8 mouse cellular contexts compared by ENCODE assay signal in genomic region chr11:58198663-58199062, GRCm38 (mm10). TPM values are rescaled to one million over a fixed set of nuclear protein-coding genes. Genes with fewer than 3 reads are reported as not detected.
DNase-seq lines count a peak whose midpoint lies in the region; ATAC-seq lines count a peak whose summit lies in the region.

No protein-coding gene starts in this region.

- no peaks in the 10 kb centered on the region for H3K9me3 ChIP-seq in liver, embryonic 11.5 days (ENCODE audit: control insufficient read depth, low read length)
- H3K9me3 ChIP-seq in forebrain, embryonic 11.5 days (ENCODE audit: control insufficient read depth, low read length) = no peaks in the 10 kb centered on the region
- no peaks in the 10 kb centered on the region for H3K9me3 ChIP-seq in intestine, embryonic 16.5 days (ENCODE audit: control insufficient read depth, low read length)
- no peaks in the 10 kb centered on the region for H3K9me3 ChIP-seq in neural tube, embryonic 12.5 days

- H3K27me3 ChIP-seq in liver, embryonic 11.5 days (replicated peaks; ENCODE audit: control insufficient read depth, insufficient read depth, low read length) = no peaks in the 10 kb centered on the region
- H3K27me3 ChIP-seq in forebrain, embryonic 11.5 days (ENCODE audit: control insufficient read depth, insufficient read depth, low read length) = no peaks in the 10 kb centered on the region
- H3K27me3 ChIP-seq in intestine, embryonic 16.5 days (replicated peaks; ENCODE audit: control insufficient read depth, insufficient read depth, low read length) = no peaks in the 10 kb centered on the region
- no peaks in the 10 kb centered on the region for H3K27me3 ChIP-seq in neural tube, embryonic 12.5 days (replicated peaks)

- no peaks in the 10 kb centered on the region for H3K36me3 ChIP-seq in liver, embryonic 11.5 days (ENCODE audit: control insufficient read depth, insufficient read depth, low read length)
- no peaks in the 10 kb centered on the region for H3K36me3 ChIP-seq in forebrain, embryonic 11.5 days (ENCODE audit: control insufficient read depth, insufficient read depth, low read length)
- H3K36me3 ChIP-seq in intestine, embryonic 16.5 days (ENCODE audit: control insufficient read depth, insufficient read depth, low read length) = no peaks in the 10 kb centered on the region
- no peaks in the 10 kb centered on the region for H3K36me3 ChIP-seq in neural tube, embryonic 12.5 days

- H3K27ac ChIP-seq in liver, embryonic 11.5 days (ENCODE audit: low read depth, low read length) = no peak overlapping the region
- H3K27ac ChIP-seq in forebrain, embryonic 11.5 days (ENCODE audit: low read depth, low read length) = no peak overlapping the region
- H3K27ac ChIP-seq in intestine, embryonic 16.5 days (ENCODE audit: low read length) = no peak overlapping the region
- H3K27ac ChIP-seq in neural tube, embryonic 12.5 days = no peak overlapping the region

- no peak overlapping the region; the same call in 1 of the 2 replicates for H3K9ac ChIP-seq in liver, embryonic 11.5 days (ENCODE audit: low read depth, low read length)
- H3K9ac ChIP-seq in forebrain, embryonic 11.5 days (ENCODE audit: low read length) = no peak overlapping the region
- no peak overlapping the region for H3K9ac ChIP-seq in intestine, embryonic 16.5 days (ENCODE audit: low read depth, low read length)
- no peak overlapping the region for H3K9ac ChIP-seq in neural tube, embryonic 12.5 days

- 81% methylated on average over 4 of the region's 4 CpGs for WGBS in liver, embryonic 11.5 days
- WGBS in forebrain, embryonic 11.5 days = 83% methylated on average over 4 of the region's 4 CpGs
- 89% methylated on average over 4 of the region's 4 CpGs for WGBS in intestine, embryonic 16.5 days
- 87% methylated on average over 4 of the region's 4 CpGs for WGBS in neural tube, embryonic 12.5 days

- peak overlapping the region; percentile 86 for H3K4me2 ChIP-seq in liver, embryonic 11.5 days
- H3K4me2 ChIP-seq in forebrain, embryonic 11.5 days (ENCODE audit: low read depth, low read length, severe bottlenecking) = peak overlapping the region; percentile 57; the same call in 1 of the 2 replicates
- peak overlapping the region; percentile 78 for H3K4me2 ChIP-seq in intestine, embryonic 16.5 days (ENCODE audit: low read depth, low read length)
- peak overlapping the region; percentile 67 for H3K4me2 ChIP-seq in neural tube, embryonic 12.5 days (replicated peaks)

- peak overlapping the region; percentile 75 for H3K4me3 ChIP-seq in liver, embryonic 11.5 days (ENCODE audit: low read depth, low read length)
- H3K4me3 ChIP-seq in forebrain, embryonic 11.5 days (ENCODE audit: low read depth, low read length) = no peak overlapping the region; the same call in 1 of the 2 replicates
- H3K4me3 ChIP-seq in intestine, embryonic 16.5 days (ENCODE audit: low read length) = peak overlapping the region; percentile 70; the same call in 1 of the 2 replicates
- no peak overlapping the region for H3K4me3 ChIP-seq in neural tube, embryonic 12.5 days

- ATAC-seq in liver, embryonic 11.5 days (replicated peaks; ENCODE audit: low FRiP score) = no peak
- ATAC-seq in forebrain, embryonic 11.5 days (replicated peaks; ENCODE audit: low FRiP score) = no peak
- ATAC-seq in intestine, embryonic 16.5 days = no peak
- no peak for ATAC-seq in neural tube, embryonic 12.5 days (ENCODE audit: low FRiP score, low read depth)

- peaks cover 9% of the 10 kb centered on the region for H3K4me1 ChIP-seq in liver, embryonic 11.5 days (replicated peaks; ENCODE audit: control insufficient read depth, insufficient read depth, low read length)
- H3K4me1 ChIP-seq in forebrain, embryonic 11.5 days (replicated peaks; ENCODE audit: control insufficient read depth, insufficient read depth, low read length) = no peaks in the 10 kb centered on the region
- 0 out of 2 replicates have a peak, but pooled peaks cover 5% of the 10 kb centered on the region for H3K4me1 ChIP-seq in intestine, embryonic 16.5 days (ENCODE audit: control insufficient read depth, insufficient read depth, low read length)
- peaks cover 5% of the 10 kb centered on the region for H3K4me1 ChIP-seq in neural tube, embryonic 12.5 days

- no peak for DNase-seq in liver, embryonic 11.5 days (ENCODE audit: low spot score)
- DNase-seq in liver = no peak
- DNase-seq in forebrain, embryonic 11.5 days (ENCODE audit: low spot score) = no peak
- DNase-seq in ovary, adult 18-20 months (ENCODE audit: low spot score) = no peak
- DNase-seq in testis, postnatal 14 days (ENCODE audit: low spot score) = no peak
- DNase-seq in B cell, adult 2 months = no peak

RNA-seq across cellular contexts. Expression of gene Igtp, which starts 0.7 kb away (rescaled TPM):
- 5.0 and 5.5 TPM in 2 replicates for polyA plus RNA-seq in liver, embryonic 11.5 days (2014; fragmentation: Nextera tagmentation; extraction: Ambion mirVana)
- 2.0 and 2.3 TPM in 2 replicates for polyA plus RNA-seq in forebrain, embryonic 11.5 days (2014; fragmentation: Nextera tagmentation; extraction: Ambion mirVana)
- polyA plus RNA-seq in intestine, embryonic 16.5 days (2015; fragmentation: Nextera tagmentation; extraction: Ambion mirVana) = 4.5 and 4.6 TPM in 2 replicates
- 2.0 TPM in 2 replicates for polyA plus RNA-seq in neural tube, embryonic 12.5 days (2016; fragmentation: Nextera tagmentation; extraction: Ambion mirVana)

RNA-seq across cellular contexts. Expression of gene Irgm2, which starts 0.8 kb away (rescaled TPM):
- polyA plus RNA-seq in liver, embryonic 11.5 days (2014; fragmentation: Nextera tagmentation; extraction: Ambion mirVana) = 2.3 and 2.5 TPM in 2 replicates
- polyA plus RNA-seq in forebrain, embryonic 11.5 days (2014; fragmentation: Nextera tagmentation; extraction: Ambion mirVana) = 0.28 and 0.47 TPM in 2 replicates
- polyA plus RNA-seq in intestine, embryonic 16.5 days (2015; fragmentation: Nextera tagmentation; extraction: Ambion mirVana) = 3.6 and 4.3 TPM in 2 replicates
- 0.50 and 0.85 TPM in 2 replicates for polyA plus RNA-seq in neural tube, embryonic 12.5 days (2016; fragmentation: Nextera tagmentation; extraction: Ambion mirVana)

RNA-seq across cellular contexts. Expression of gene Mrpl22, which starts 27.2 kb away (rescaled TPM):
- polyA plus RNA-seq in liver, embryonic 11.5 days (2014; fragmentation: Nextera tagmentation; extraction: Ambion mirVana) = 178 and 190 TPM in 2 replicates
- 119 TPM in 2 replicates for polyA plus RNA-seq in forebrain, embryonic 11.5 days (2014; fragmentation: Nextera tagmentation; extraction: Ambion mirVana)
- polyA plus RNA-seq in intestine, embryonic 16.5 days (2015; fragmentation: Nextera tagmentation; extraction: Ambion mirVana) = 114 and 125 TPM in 2 replicates
- 111 and 115 TPM in 2 replicates for polyA plus RNA-seq in neural tube, embryonic 12.5 days (2016; fragmentation: Nextera tagmentation; extraction: Ambion mirVana)

RNA-seq across cellular contexts. Expression of gene Gemin5, which starts 30.3 kb away (rescaled TPM):
- polyA plus RNA-seq in liver, embryonic 11.5 days (2014; fragmentation: Nextera tagmentation; extraction: Ambion mirVana) = 36.6 and 41.1 TPM in 2 replicates
- polyA plus RNA-seq in forebrain, embryonic 11.5 days (2014; fragmentation: Nextera tagmentation; extraction: Ambion mirVana) = 27.4 and 27.7 TPM in 2 replicates
- 11.7 and 11.8 TPM in 2 replicates for polyA plus RNA-seq in intestine, embryonic 16.5 days (2015; fragmentation: Nextera tagmentation; extraction: Ambion mirVana)
- polyA plus RNA-seq in neural tube, embryonic 12.5 days (2016; fragmentation: Nextera tagmentation; extraction: Ambion mirVana) = 19.1 and 22.3 TPM in 2 replicates

Comparison
In these comparisons a context has a peak if more than half of its experiments do, and no peak if none do; other contexts are left out.
1. H3K4me3 ChIP-seq: peak in liver, embryonic 11.5 days (single experiment) and intestine, embryonic 16.5 days (single experiment); none in forebrain, embryonic 11.5 days (single experiment) and neural tube, embryonic 12.5 days (single experiment).
2. Peak in every context shown above with its lines, with median percentiles within 50 percentile points of each other: H3K4me2 ChIP-seq.